11 mouse cellular contexts compared by ENCODE assay signal in the genomic region with DNA sequence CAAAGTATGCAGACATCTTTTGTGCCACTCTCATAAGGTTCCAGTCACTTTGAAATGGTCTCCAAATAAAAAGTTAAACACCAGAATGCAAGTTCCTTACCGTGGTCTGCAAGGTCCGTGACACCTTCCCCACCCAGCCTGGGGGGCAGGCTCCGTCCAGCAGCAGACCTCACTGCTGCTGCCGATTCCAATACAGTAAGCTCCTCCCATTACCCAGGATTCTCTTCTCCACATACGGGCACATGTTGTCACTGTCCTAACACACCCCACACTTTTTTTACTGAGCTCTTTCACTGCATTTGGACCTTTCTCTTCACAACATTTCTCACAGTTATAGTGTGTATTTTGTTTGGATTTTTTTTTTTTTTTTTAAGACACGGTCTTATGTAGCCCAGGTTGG.
"Had no signal": no experiment of that assay in that cellular context is flagged by ENCODE, and none has a peak within 500 bp of the region (broad histone marks: within the 10 kb centered on the region; RNA-seq: fewer than 3 reads in every experiment).

No protein-coding gene starts in this region.

- H3K4me3 ChIP-seq: left cerebral cortex, adult 2 months; limb, embryonic 12.5 days; liver, embryonic 13.5 days; midbrain, embryonic 13.5 days; myocyte; neural tube, embryonic 15.5 days had no signal

- H3K4me2 ChIP-seq: limb, embryonic 12.5 days; liver, embryonic 13.5 days; midbrain, embryonic 13.5 days; neural tube, embryonic 15.5 days had no signal

- H3K9me3 ChIP-seq: limb, embryonic 12.5 days; liver, embryonic 13.5 days; midbrain, embryonic 13.5 days; neural tube, embryonic 15.5 days had no signal

- H3K27ac ChIP-seq: left cerebral cortex, adult 2 months; limb, embryonic 12.5 days; liver, embryonic 13.5 days; midbrain, embryonic 13.5 days; neural tube, embryonic 15.5 days had no signal

- H3K4me1 ChIP-seq: limb, embryonic 12.5 days; midbrain, embryonic 13.5 days; neural tube, embryonic 15.5 days had no signal

- ATAC-seq: midbrain, embryonic 13.5 days had no signal

- DNase-seq: kidney, adult 18-20 months; kidney, postnatal 10 days; kidney, postnatal 4 days; liver, embryonic 13.5 days; lung, adult 18-20 months; thymus, postnatal 4 days had no signal

- H3K36me3 ChIP-seq: liver, embryonic 13.5 days had no signal

- H3K9ac ChIP-seq: limb, embryonic 12.5 days; liver, embryonic 13.5 days; midbrain, embryonic 13.5 days; neural tube, embryonic 15.5 days had no signal

- H3K27me3 ChIP-seq: limb, embryonic 12.5 days; liver, embryonic 13.5 days; midbrain, embryonic 13.5 days; neural tube, embryonic 15.5 days had no signal
